Mouse (Mus musculus) forebrain, postnatal 0 days (tissue): ENCODE measurements around the gene Tnfaip1. TPM values are rescaled to one million over a fixed set of nuclear protein-coding genes. Genes with fewer than 3 reads are reported as not detected.
A peak's percentile ranks its signal among the peaks of the same experiment; 100 is the strongest.

Experiments
- ATAC-seq: fragments of 200-750 bp; cut with Nextera tagmentation; 2 replicates; pipeline ENCODE4 v1.8.0; 2017; ENCODE audit warnings: mild to moderate bottlenecking, moderate library complexity
- DNase-seq: peaks from one replicate; pipeline ENCODE4 v3.0.0-alpha.2; 2015
- H3K27ac ChIP-seq: fragments of 300-500 bp; sonication (generic); 2 replicates; pipeline ENCODE4 v1.5.1; 2014; ENCODE audit warnings: low read depth, mild to moderate bottlenecking, antibody characterized with exemption, low read length, moderate library complexity, mixed read lengths
- H3K27me3 ChIP-seq: fragments of 300-500 bp; sonication (generic); 2 replicates; pipeline ENCODE4 v1.6.1; 2014; ENCODE audit warnings: mild to moderate bottlenecking, low read length, mixed read lengths; ENCODE audit not compliant: insufficient read depth
- H3K36me3 ChIP-seq: fragments of 300-500 bp; sonication (generic); 2 replicates; pipeline ENCODE4 v1.6.1; 2014; ENCODE audit warnings: mild to moderate bottlenecking, moderate library complexity; ENCODE audit not compliant: insufficient read depth
- H3K4me1 ChIP-seq: fragments of 300-500 bp; sonication (generic); 2 replicates; pipeline ENCODE4 v1.6.1; 2014; ENCODE audit warnings: antibody characterized with exemption; ENCODE audit not compliant: insufficient read depth
- H3K4me2 ChIP-seq: fragments of 300-500 bp; sonication (generic); 2 replicates; pipeline ENCODE4 v1.6.1; 2014; ENCODE audit warnings: low read depth, mild to moderate bottlenecking, moderate library complexity
- H3K4me3 ChIP-seq: fragments of 300-500 bp; sonication (generic); 2 replicates; pipeline ENCODE4 v1.5.1; 2014; ENCODE audit warnings: low read depth, low read length, mixed read lengths
- H3K9ac ChIP-seq: fragments of 300-500 bp; sonication (generic); 2 replicates; pipeline ENCODE4 v1.6.1; 2014; ENCODE audit warnings: mild to moderate bottlenecking
- H3K9me3 ChIP-seq: fragments of 300-500 bp; sonication (generic); 2 replicates; pipeline ENCODE4 v1.6.1; 2016; ENCODE audit warnings: low read length
- CTCF ChIP-seq: sonication (generic); IDR thresholded peaks from 2 replicates; pipeline ENCODE4 v1.5.1; 2016; ENCODE audit warnings: antibody characterized with exemption, control low read depth, low read depth
- WGBS: fragments of 180-500 bp; shearing (Covaris S2); extraction: QIAGEN DNeasy Blood & Tissue Kit; methylation state at CpG from one replicate; pipeline ENCODE4 v1.1.7; 2014; 5-methylcytosine and 5-hydroxymethylcytosine counted together
- polyA plus RNA-seq: library from polyadenylated mRNA; unstranded; fragments of >200 nt; fragmentation: Nextera tagmentation; extraction: Ambion mirVana; gene quantifications from 2 replicates; pipeline ENCODE4 v1.2.1, GENCODE M21; 2015
- total RNA-seq: library from RNA; depleted of rRNA; stranded (reverse); fragments of >200 nt; gene quantifications from 2 replicates; pipeline ENCODE4 v1.2.3, GENCODE M21; 2014

Tnfaip1 gene
- total and polyA plus RNA-seq, 2 experiments from 2014 or later, result 42.7 to 66.3 TPM

DNA sequence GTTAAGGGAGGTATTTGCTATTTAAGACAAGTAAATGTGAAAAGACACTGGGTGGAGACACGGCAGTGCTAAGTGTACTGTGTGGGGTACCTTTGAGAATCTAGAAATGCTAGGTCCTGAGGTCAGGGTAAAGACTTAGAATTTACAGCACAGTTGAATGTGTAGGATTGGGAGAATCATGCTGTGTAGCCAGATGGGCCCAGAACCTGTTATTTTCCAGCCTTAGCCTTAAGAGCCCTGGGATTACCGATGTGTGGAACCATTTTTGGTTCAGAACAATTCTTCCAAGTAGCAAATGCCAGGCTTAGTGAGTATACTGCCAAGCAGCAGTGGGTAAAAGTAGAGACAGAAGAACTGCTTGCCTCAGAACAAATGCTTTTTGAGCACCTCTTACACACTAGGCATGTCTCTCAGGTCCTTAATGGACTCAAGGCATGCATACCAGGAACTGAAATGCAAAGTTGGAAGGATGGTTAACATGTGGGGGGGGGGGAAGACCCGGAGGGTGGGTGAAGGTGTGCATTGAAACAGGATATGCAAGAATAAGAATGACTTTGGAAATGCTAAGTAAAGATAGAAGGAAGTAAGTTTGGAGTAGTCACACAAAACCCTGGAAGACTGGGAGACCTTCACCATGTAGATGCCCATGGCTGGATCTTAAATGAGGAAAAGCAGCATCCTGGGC lies 22.9 kb downstream of the Tnfaip1 start:
- DNase-seq, result no peak
- no peak for ATAC-seq
- peak overlapping the region; percentile 99 for H3K4me3 ChIP-seq
- peak overlapping the region; percentile 99 for H3K9ac ChIP-seq
- TF ChIP-seq CTCF, result no peak
- H3K36me3 ChIP-seq, result peaks cover 44% of the 10 kb centered on the region
- peak overlapping the region; percentile 92 for H3K4me2 ChIP-seq
- H3K9me3 ChIP-seq, result no peaks in the 10 kb centered on the region
- no peak overlapping the region for H3K27ac ChIP-seq
- no peaks in the 10 kb centered on the region for H3K27me3 ChIP-seq
- WGBS, result 74% methylated on average over 3 of the region's 3 CpGs
- H3K4me1 ChIP-seq, result peaks cover 14% of the 10 kb centered on the region; the same call in 1 of the 2 replicates

DNA sequence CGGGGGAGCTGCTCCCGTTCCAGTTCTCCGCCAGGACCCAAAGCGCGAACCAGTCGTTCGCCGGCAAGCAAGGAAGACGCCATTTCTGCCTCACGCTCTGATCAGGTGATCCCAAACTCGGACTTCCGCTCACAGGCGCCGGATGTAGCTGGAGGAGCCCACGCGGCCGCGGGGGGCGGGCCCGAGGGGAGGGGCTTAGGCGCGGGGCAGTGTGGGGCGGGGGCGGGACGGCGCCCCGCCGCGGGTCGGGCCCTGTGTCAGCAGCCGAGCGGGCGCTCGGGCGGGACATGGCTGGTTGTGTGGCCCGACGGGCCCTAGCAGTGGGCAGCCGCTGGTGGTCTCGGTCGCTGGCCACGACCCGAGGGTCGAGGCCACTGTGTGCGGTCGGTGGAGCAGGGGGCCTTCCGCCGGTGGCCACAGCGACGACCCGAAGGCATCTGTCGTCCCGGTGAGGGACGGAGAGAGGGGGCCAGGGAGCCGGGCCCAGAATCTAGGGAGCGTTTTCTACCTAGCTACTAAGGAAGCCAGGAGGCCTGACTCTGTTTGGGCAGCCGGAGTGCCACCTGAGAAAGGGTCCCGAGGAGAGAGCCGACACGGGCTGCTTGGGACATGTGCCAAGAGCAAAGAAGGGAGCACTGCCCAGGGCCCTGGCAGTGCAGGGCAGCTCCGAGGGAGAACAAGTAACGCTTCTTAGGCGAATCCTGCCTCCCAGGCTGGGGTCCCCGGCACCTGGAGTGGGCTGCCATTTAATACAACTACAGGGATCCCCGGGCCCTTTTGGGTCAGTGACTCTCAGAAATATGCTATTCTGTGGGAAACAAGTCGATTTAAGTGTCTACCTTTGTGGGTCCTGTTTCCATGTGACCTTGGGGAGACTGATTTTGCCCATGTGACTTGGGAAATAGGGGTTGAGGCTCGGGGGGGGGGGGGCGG lies 23.8 kb downstream of the Tnfaip1 start, which contains the start of the genes Tmem199 and Poldip2:
Gene Tmem199 (minus strand): TSS at position 148 of the 933 bp plus-strand sequence.
Gene Poldip2 (plus strand): TSS at position 169 of the 933 bp plus-strand sequence.
- ATAC-seq, result peak; percentile 98
- under 1% methylated on average over 67 of the region's 67 CpGs for WGBS
- H3K27me3 ChIP-seq, result no peaks in the 10 kb centered on the region
- H3K4me1 ChIP-seq, result peaks cover 14% of the 10 kb centered on the region; the same call in 1 of the 2 replicates
- peak within 1 kb of the TSS; percentile 99 for H3K4me3 ChIP-seq
- peak; percentile 95 for DNase-seq
- peak within 1 kb of the TSS; percentile 92 for H3K4me2 ChIP-seq
- no peak for TF ChIP-seq CTCF
- peak within 1 kb of the TSS; percentile 87 for H3K27ac ChIP-seq
- no peaks in the 10 kb centered on the region for H3K9me3 ChIP-seq
- H3K36me3 ChIP-seq, result peaks cover 44% of the 10 kb centered on the region
- peak within 1 kb of the TSS; percentile 99 for H3K9ac ChIP-seq

DNA sequence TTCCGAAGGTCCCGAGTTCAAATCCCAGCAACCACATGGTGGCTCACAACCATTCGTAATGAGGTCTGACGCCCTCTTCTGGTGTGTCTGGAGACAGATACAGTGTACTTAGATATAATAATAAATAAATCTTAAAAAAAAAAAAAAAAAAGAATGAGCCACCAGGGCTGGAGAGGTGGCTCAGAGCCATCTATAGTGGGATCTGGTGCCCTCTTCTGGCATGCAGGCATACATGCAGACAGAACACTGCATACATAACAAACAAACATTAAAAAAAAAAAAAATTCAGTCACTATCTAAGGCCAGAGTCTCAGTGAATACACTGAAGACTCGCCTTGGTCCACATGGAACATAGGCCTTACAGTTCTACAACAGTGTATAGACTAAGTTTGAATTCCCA lies 27.0 kb downstream of the Tnfaip1 start:
- no peak for ATAC-seq
- peak; percentile 40 for DNase-seq
- Histone ChIP-seq H3K4me3 (no peak overlapping the region), H3K9ac (no peak overlapping the region), H3K4me1 (peaks cover 14% of the 10 kb centered on the region; the same call in 1 of the 2 replicates), H3K27me3 (no peaks in the 10 kb centered on the region), H3K4me2 (no peak overlapping the region), H3K9me3 (no peaks in the 10 kb centered on the region), H3K27ac (no peak overlapping the region), H3K36me3 (peaks cover 36% of the 10 kb centered on the region)
- 83% methylated on average over 5 of the region's 5 CpGs for WGBS
- peak; percentile 59 for TF ChIP-seq CTCF

- no peaks in the 10 kb centered on the region for H3K4me1 ChIP-seq
- TF ChIP-seq CTCF, result no peak
- no peak overlapping the region for H3K4me3 ChIP-seq
- H3K4me2 ChIP-seq, result no peak overlapping the region
- H3K27me3 ChIP-seq, result no peaks in the 10 kb centered on the region
- H3K9ac ChIP-seq, result no peak overlapping the region
- ATAC-seq (no peak), DNase-seq (no peak)
- 81% methylated on average over 3 of the region's 3 CpGs for WGBS
- no peaks in the 10 kb centered on the region for H3K9me3 ChIP-seq
- no peak overlapping the region for H3K27ac ChIP-seq
- peaks cover 36% of the 10 kb centered on the region for H3K36me3 ChIP-seq
Measured at GRCm38 (mm10) chr11:78505430-78505829, 30.7 kb downstream of the Tnfaip1 start.

GRCm38 (mm10) chr11:78502909-78503650 lies 33.1 kb downstream of the Tnfaip1 start, which contains the start of gene Sebox:
Gene Sebox (plus strand): TSS chr11:78503447.
- ATAC-seq (peak; percentile 64; the same call in 1 of the 2 replicates), DNase-seq (peak; percentile 50)
- Histone ChIP-seq H3K36me3 (peaks cover 25% of the 10 kb centered on the region), H3K9ac (no peak within 1 kb of the TSS), H3K4me3 (no peak within 1 kb of the TSS), H3K27ac (no peak within 1 kb of the TSS), H3K4me1 (no peaks in the 10 kb centered on the region), H3K9me3 (no peaks in the 10 kb centered on the region), H3K27me3 (no peaks in the 10 kb centered on the region), H3K4me2 (no peak within 1 kb of the TSS)
- no peak for TF ChIP-seq CTCF
- 47% methylated on average over 7 of the region's 7 CpGs for WGBS

DNA sequence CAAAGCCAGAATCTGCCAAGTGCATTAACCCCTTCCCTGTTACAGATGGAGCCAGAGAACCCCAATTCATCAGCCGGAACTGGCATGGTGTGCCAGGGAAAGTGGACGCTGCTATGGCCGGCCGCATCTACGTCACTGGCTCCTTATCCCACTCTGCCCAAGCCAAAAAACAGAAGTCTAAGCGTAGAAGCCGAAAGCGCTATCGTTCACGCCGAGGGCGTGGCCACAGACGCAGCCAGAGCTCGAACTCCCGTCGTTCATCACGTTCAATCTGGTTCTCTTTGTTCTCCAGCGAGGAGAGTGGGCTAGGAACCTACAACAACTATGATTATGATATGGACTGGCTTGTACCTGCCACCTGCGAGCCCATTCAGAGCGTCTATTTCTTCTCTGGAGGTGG lies 34.6 kb downstream of the Tnfaip1 start:
- Histone ChIP-seq H3K9me3 (no peaks in the 10 kb centered on the region), H3K4me1 (no peaks in the 10 kb centered on the region), H3K27ac (no peak overlapping the region), H3K4me2 (no peak overlapping the region), H3K27me3 (no peaks in the 10 kb centered on the region), H3K36me3 (peaks cover 11% of the 10 kb centered on the region), H3K4me3 (no peak overlapping the region), H3K9ac (no peak overlapping the region)
- TF ChIP-seq CTCF, result no peak
- no peak for ATAC-seq
- 80% methylated on average over 20 of the region's 20 CpGs for WGBS
- no peak for DNase-seq
